Mouse (Mus musculus) left cerebral cortex, postnatal 4 days (tissue): ENCODE data around the gene Slc35c2. TPM values are rescaled to one million over a fixed set of nuclear protein-coding genes. Genes with fewer than 3 reads are reported as not detected.

Experiments used
- DNase-seq: peaks from one replicate; pipeline ENCODE4 v3.0.0-alpha.2; 2022
- intact Hi-C: fragments of 180-260 bp; cut with DNase I; formaldehyde crosslinking; loops from one replicate; pipeline ENCODE4 v1.15.1; 2025
- total RNA-seq, 2 experiments: library from RNA; stranded (reverse); gene quantifications; 2 replicates each; pipeline ENCODE4 v1.2.3; 2021

The Slc35c2 gene
- total RNA-seq, 2 experiments from 2014 or later, result 36.4 to 37.1 TPM

DNA sequence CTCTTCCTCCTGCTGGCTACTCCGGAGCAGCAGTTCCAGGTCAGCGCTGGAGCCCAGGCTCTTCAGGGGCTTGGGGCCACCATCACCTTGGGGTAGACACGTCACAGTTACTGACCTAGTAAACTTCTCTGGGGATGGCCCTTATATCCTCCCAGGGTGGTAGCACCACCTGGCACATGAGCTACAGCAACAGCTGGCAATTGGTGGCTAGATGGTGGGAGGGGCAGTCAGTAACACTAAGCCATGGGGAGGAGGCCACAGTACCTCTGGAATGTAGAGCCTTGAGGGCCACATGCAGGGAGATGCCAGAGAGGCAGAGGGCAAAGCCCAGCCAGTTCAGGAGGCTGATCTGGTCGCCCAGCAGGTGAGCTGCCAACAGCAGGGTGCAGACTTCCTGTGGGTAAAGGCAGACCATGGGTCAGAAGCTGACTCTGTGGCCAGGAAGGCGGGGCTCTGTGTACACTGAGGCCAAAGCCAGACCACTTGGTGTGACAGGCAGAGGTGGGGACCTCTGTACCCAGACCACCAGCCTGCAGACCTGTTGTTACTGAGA is 10.4 kb downstream of the Slc35c2 start:
- peak; percentile 12 for DNase-seq
- intact Hi-C loops, result loop anchor here (2.0 kb wide), 1 partner anchor 202 kb away; no protein-coding TSS in a partner anchor

DNA sequence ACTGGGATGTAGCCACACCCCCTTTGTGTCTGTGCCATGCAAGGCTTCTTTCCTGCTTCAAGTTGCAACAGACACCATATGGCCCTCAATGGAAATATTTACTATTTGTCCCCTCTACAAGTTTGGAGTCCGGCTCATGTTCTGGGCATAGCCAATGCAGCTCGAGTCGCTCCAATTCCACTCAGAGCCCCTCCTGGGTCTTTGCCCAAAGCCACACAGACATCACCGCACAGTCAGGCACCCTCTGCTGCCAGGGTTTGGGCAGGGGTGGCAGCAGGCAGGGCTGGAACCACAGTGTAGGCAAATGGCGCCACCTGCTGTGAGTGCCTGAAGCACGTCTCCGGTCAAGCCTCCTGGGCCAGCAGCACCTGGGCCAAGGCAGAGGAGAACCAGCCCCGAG is 11.8 kb downstream of the Slc35c2 start:
- intact Hi-C loops, result loop anchor here (2.0 kb wide), 1 partner anchor 201 kb away; no protein-coding TSS in a partner anchor

DNA sequence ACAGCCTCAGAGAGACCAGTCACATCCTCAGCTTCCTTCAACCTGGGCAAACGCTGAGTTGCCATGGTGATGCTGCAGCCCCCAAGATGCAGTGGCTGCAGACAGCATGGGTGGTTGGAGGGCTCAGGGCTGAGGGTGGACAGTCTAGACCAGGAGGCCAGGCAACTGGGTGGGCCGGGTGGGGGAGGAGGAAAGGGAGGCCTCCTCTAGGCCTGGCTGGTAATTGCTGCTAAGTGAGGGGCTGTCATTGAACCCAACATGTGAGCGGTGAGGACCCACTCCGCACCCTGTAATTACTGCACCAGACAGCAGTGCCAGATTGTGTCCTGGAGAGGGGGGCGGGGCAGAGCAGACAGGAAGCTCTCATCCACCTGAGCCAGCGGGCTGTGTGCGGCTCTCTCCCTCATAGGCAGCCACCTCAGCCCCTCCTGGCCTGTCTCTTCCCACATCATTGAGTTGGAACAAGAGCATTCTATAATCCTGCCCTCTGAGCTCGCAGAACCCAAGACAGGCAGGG is 12.5 kb downstream of the Slc35c2 start:
- intact Hi-C loops, result no loop called here
- peak; percentile 51 for DNase-seq

More for the DNA sequence above, 11.8 kb downstream of the Slc35c2 start:
- peak; percentile 94 for DNase-seq

DNA sequence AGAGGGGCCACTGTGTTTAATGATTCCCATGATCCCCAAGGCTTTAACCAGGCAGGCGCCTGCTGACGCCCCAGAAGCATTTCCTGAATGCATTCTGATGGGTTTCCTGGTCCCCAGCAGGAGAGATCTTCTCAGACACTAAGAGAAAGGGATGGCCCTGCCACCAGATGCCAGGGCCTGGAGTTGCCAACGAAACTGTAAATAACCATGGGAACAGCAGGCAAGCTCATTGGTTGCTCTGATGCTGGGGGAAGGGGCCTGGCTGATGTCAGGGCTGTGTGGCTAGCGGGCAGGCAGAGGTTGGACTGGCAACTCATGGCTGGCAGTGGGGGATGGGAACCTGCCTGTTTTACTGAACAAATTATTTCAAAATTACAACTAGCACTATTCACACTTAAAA is 14.1 kb downstream of the Slc35c2 start:
- DNase-seq, result peak; percentile 76

DNA sequence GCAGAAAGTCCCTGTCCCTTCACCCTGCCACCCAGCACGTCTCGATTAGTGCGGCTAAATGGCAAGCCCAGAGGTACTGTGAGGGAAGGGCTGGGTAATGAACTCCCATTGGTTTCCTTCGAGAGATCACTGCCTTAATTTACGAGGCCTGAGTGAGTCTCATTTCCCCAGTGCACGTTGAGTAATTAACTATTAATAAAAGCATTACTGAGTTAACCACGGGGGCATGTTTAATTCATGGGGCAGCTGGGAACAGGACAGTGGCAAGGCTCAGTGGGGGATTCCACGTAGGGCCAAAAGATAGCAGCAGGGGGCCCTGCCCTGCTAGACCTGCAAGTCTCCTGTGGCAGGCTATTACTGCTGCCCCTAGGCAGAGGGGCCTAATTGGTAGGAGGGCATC is 16.3 kb downstream of the Slc35c2 start:
- intact Hi-C loops, result no loop called here
- DNase-seq, result no peak

More for the DNA sequence above, 14.1 kb downstream of the Slc35c2 start:
- intact Hi-C loops, result no loop called here

DNA sequence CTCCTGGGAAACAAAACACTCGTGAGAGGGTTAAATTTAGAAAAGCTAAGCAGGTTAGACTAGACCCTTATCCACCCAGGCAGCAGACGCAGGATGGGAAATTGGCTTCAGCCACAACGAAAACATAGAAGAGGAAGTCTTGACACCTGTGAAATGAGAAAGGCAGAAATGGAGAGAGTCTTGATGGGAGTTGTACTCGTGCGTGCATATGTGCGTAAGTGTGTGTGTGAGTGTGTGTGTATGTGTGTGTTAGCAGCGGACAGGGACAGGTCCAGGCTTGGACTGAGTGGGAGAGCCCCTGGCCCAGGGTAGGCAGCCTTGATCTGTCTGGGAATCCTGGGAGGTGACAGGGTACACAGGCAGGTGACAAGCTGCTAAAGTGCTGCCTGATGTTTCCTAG is 16.8 kb downstream of the Slc35c2 start:
- DNase-seq, result no peak
- intact Hi-C loops, result no loop called here

DNA sequence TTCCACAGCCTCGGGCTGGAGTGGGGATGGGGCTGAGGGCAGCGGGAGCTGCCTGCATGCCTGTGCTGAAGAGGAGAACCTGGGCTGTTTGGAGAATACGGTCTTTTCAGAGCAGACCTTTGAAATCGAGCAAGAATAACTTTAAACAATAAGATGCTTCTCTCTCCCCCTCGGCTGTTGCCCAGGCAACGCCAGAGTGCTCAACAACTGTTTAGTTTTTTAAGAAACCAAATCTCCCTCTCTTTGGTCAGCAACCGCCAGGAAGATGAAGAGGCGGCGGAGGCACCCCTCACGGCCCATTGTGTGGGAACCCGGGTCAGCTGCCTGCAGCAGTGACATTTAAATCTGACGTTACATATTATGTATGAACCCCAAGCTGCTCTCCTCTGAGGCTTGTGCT is 20.9 kb downstream of the Slc35c2 start:
- no peak for DNase-seq
- intact Hi-C loops, result no loop called here

DNA sequence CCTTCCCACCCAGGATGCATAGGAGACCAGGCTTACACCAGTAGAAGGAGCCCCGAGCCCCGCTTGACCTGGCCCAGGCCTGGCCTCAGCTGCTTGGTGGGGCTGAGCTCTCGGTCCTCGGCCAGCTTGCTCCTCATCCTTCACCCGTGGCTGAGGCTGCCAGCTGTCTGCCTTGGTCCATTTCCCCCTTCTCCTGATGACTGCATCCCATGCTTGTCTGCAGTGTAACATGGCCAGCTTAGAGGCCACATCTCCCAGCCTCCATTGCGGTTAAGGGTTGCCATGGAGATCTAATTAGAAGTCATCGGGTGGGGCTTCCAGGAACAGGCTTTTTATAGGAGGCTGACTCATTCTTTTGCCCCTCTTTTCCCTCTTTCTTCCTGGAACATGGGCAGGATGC is 23.8 kb downstream of the Slc35c2 start:
- DNase-seq, result peak; percentile 78
- intact Hi-C loops, result no loop called here

DNA sequence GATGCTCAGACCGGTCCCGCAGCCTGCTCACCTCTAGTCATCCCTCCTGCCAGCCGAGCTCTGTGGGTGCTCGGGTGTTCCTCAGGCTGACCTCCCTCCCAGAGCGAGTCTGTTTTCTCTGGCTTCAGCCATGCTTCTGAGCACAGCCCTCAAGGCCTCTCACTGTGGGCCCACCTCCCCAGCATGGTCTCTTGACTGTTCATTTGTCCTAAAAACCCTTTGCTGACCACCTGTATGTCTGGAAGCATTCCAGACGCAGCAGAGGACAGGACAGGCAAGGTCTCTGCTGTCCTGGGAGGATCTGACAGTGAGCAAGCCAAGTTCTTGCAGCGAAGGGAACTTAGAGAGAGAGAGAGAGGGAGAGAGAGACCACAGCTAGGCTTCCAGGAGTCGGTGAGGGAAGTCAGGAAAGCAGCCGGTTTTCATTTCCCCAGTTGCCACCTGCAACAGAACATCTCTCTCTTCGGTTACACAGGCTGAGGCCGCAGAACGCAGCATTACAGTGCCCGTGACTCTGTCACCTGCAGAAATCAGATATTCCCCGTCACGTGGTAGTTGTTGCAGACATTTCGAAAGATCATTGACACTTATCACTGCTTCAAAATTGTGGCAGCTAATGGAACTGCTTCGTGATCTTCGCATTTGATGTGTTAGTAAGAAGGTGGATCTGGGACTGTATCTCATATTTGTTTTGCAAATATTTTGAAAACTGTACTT is 25.2 kb downstream of the Slc35c2 start:
- intact Hi-C loops, result no loop called here
- DNase-seq, result no peak

DNA sequence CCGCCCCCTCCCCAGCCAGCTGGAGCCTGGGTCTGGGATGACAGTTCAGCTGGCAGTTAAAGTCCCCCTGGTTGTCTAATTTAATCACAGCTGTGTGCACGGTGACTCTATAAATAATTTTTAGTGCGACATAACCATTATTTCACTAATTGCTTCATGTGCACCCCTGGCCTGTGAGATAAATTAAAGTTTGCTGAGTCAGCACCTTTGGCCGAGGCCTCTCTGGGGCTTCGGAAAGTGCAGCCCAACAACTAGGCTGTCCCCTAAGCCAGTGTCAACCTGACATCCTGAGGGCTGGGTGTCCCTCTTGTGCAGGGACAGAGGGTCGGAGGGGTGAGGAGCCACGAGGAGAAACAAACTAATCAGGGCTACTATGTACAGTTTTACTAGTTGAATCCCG is 27.8 kb downstream of the Slc35c2 start:
- intact Hi-C loops, result no loop called here

DNA sequence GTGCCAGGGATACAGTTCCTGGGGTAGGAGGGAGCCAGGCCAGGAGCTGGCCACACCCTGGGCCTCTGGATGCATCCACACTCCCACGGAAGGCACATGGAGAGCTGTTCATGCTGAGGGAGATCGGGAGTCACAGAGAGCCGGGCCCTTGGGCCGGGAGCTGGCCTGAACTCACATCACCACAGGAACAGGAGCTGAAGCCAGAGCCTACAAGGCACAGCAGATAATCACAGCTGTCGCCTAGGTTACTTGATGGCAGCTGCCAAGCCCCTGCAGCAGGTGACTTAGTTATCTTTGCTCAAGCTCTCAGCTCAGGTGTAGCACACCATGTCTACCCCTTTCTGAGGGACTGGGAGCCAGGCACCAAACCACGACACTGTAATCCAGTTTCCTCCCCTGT is 29.3 kb downstream of the Slc35c2 start:
- intact Hi-C loops, result no loop called here
- no peak for DNase-seq

More for the DNA sequence above, 27.8 kb downstream of the Slc35c2 start:
- DNase-seq, result no peak

DNA sequence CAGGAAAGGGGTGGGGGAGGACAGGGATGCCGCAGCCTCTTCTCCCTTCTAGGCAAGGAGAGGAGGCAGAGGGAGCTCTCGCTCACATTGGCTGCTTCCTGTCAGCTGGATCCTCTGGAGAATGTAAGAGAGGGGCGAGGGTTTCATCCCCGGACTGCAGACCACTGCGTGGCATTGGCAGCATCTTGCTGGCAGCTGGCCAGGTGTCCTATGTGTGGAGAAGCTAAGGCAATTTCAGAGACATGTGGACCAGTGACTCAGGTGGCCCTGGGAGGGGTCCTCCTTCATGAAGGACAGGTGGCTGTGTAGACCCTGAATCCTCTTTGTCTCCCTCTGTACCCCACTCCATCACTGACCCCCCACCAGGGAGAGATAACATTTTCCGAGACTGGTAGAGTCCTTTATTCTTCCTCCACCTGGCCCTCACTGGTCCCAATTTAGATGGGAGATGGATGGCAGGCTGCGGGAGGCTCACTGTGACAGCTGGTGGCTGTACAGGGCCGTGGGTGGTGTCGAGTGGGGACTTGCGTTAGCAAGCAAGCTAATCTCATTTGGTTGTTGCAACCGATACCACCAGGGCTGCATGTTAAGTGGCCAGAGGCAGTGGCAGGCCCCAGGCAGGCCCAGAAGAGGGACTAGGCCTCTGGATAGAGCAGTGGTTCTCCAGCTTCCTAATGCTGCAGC is 30.4 kb downstream of the Slc35c2 start:
- intact Hi-C loops, result no loop called here
- peak; percentile 65 for DNase-seq

DNA sequence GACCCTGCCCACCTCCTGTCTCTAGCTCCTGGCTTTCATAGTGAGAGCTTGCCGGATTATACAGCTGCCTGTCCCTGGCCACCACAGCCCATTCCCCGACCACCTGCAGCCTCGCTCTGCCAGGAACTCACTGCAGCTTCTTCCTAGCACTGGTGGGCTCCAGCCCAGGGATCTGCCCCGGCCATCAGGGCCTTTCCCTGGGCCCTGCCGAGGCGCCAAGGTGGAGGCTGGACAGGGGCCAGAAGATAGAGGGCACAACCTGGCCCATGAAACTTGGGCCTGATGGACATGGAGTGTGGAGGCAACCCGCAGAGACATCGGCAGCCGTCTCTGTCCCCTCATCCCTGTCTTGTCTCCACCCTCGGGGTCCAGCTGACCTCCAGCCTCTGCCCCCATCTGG is 31.5 kb downstream of the Slc35c2 start:
- intact Hi-C loops, result no loop called here

DNA sequence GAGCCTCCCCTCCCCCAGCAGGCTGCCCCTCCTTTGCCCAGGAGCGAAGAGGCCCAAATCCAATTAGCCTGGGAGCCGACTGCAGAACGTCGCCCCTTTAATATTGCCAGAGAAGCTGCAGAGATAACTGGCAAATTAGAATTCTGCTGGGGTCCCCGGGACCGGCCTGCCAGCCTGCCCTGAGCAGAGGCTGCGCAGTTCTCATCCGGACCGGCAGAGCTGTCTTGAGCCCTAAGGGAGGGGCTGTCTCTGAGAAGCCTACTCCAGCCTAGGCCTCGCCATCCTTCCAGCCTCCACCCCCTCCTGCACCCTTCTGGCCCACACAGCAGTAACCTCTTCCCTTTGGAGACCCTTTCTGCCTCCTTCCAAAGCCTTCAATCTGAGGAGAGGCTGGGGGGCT is 33.8 kb downstream of the Slc35c2 start:
- intact Hi-C loops, result no loop called here
- DNase-seq, result no peak

More for the DNA sequence above, 31.5 kb downstream of the Slc35c2 start:
- no peak for DNase-seq

DNA sequence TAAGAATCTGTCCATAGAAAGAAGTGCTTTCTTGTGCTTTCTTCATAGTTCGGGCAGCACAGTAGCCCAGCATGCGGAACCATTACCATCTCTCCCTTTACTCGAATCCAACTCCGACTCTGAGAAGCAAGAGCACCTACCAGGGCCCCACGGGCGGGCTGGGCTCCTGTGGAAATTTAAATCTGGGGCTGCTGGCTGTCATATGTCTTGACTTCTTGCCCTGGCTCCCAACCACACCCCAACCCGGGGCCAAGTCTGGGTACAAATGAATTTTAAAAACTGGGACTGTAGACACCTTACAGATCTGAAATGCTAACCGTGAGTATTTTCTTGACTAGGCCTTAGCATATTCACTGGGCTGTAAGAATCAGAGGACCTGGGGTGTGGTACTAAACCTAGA is 34.4 kb downstream of the Slc35c2 start:
- no peak for DNase-seq
- intact Hi-C loops, result no loop called here

DNA sequence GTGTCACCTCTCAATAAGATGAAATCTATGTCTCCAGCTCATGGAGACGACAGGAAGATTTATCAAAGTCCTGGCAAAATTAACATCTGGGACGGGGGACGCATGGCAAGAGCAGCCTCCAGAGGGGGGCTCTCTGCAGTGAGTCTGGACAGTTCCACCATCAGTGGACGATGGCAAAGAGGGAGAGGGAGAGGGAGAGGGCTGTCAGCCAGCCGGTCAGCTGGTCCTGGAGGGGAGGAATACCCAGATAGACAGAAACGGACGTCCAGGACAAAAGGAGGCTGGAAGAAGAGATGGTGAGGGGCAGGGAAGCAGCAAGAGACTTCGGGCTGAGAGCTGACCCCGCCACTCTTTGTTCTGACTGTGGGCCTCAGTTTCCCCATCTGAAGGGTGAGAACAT is 34.9 kb downstream of the Slc35c2 start:
- no peak for DNase-seq
- intact Hi-C loops, result no loop called here

DNA sequence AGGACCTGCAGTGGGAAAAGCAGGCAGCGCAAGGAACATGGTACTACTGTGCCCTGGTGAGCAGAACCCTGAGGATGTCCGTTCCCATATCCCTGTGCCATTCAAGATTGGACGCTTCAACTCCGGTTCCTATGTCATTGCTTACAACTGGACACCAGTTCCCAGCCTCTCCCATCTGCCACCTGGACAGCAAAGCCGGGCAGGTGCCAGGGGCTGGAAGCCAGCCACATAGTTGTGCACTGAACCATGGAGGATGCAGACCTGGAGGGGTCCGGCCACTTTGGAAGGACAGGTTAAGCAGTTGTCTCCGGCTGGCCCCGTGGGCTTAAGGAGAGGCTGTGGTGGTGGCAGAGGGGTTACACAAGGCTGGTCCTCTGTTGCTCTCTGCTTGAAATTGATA is 35.3 kb downstream of the Slc35c2 start:
- peak; percentile 61 for DNase-seq

DNA sequence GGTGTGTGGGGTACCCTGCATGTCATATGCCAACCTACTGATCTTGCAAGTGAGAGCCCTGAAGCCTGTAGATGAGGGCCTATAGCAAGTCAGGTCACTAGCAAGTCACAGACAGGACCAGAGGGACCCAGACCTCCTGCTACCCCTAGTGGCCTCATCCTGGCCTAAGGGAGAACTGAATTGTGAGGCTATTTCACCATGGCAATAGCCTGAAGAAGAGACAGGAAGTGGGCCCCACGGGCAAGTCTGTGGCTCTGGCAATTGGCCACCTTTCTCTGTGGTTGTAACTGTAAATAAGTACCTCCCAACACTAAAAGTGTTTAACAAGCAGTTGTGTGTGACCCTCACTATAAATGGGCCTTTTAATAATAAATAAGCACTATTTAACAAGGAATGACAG is 36.8 kb downstream of the Slc35c2 start:
- DNase-seq, result no peak
- intact Hi-C loops, result no loop called here

More for the DNA sequence above, 35.3 kb downstream of the Slc35c2 start:
- intact Hi-C loops, result no loop called here

DNA sequence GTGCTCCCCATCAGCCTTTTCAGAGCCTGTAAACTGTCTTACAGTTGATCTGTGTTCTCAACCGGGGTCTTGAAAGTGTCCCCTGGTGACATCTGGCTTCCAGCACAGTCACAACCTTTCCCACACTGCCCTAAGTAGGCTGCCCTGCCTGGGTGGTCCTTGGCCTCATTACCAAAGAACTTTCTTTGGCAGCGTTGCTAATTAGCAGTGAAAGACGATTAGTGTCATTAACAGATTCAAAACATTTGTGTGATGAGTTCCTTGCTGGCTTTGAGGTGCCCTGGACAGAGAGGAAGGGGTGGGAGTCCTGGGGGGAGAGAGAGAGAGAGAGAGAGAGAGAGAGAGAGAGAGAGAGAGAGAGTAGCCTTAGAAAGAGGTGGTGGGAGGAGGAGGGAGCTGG is 38.7 kb downstream of the Slc35c2 start:
- intact Hi-C loops, result no loop called here
- peak; percentile 63 for DNase-seq

DNA sequence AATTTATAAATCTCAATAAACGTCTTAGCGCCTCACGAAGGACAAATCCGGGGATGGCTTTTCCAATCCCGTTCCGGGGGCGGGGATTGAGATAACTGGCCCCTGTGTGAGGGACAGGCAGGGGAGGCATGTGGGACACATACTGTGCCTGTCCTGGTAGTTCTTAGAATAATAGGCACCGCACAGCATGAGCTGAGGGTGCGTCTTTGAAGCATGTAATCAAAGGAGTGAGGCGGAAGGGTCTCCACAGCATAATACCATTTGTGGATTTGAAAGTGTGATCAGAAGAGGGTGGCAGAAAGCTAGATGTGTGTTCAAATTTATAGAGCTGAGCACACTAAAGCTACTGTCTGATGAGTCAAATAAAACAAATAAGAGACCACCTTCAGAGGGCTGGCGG is 41.3 kb downstream of the Slc35c2 start:
- no peak for DNase-seq
- intact Hi-C loops, result no loop called here

DNA sequence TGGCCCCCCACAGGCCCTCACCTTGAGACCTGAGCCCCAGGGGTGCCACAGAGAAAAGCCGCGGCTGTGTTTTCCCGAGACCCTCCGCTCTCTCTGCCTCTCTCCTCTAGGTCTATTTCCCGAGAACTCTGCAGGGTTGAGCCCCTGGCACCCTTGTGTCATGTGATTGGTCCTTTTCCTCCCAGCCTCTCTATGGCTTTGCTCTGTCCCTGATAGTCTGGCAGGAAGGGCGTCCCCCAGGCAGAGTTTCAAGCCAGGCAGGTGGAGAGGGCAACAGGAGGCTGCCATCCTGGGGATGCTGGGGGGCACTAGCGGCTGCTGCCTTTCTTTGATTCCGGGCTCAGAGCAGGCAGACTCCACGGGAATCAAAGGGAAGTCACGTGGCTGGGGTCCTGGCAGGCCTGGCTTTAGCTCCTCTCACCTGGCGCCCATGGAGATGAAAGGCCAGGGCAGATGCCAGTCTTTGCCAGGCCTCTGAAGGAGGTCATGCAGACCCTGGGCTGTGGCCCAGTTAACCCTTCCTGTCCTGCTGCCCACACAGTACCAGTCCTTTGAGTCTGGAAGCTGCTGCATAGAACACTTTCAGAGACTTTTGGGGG is 44.4 kb downstream of the Slc35c2 start:
- intact Hi-C loops, result no loop called here
- DNase-seq, result peak; percentile 74
